Mouse (Mus musculus) neural tube, embryonic 13.5 days (tissue): ENCODE data around the gene Rtn4. TPM values are rescaled to one million over a fixed set of nuclear protein-coding genes. Genes with fewer than 3 reads are reported as not detected.
"Not testable (repeated sequence)": the region's sequence is repeated elsewhere in the genome, so short reads cannot be mapped to it uniquely, and the experiment has no call there.

Source experiments
- ATAC-seq: fragments of 200-750 bp; cut with Nextera tagmentation; 2 replicates; pipeline ENCODE4 v1.8.0; 2017; ENCODE audit warnings: low read depth, mild to moderate bottlenecking, moderate TSS enrichment, moderate library complexity
- H3K27ac ChIP-seq: fragments of 300-500 bp; sonication (generic); replicated peaks from 2 replicates; pipeline ENCODE4 v1.5.1; 2015; ENCODE audit warnings: moderate library complexity, mild to moderate bottlenecking, inconsistent platforms
- H3K27me3 ChIP-seq: fragments of 300-500 bp; sonication (generic); 2 replicates; pipeline ENCODE4 v1.6.1; 2015; ENCODE audit warnings: mild to moderate bottlenecking, inconsistent platforms
- H3K36me3 ChIP-seq: fragments of 300-500 bp; sonication (generic); 2 replicates; pipeline ENCODE4 v1.6.1; 2015; ENCODE audit warnings: mild to moderate bottlenecking, inconsistent platforms
- H3K4me1 ChIP-seq: fragments of 300-500 bp; sonication (generic); replicated peaks from 2 replicates; pipeline ENCODE4 v1.6.1; 2015; ENCODE audit warnings: inconsistent platforms
- H3K4me2 ChIP-seq: fragments of 300-500 bp; sonication (generic); 2 replicates; pipeline ENCODE4 v1.6.1; 2015; ENCODE audit warnings: inconsistent platforms, mild to moderate bottlenecking, moderate library complexity
- H3K4me3 ChIP-seq: fragments of 300-500 bp; sonication (generic); 2 replicates; pipeline ENCODE4 v1.5.1; 2015; ENCODE audit warnings: mild to moderate bottlenecking, inconsistent platforms
- H3K9ac ChIP-seq: fragments of 300-500 bp; sonication (generic); 2 replicates; pipeline ENCODE4 v1.6.1; 2015; ENCODE audit warnings: moderate library complexity, mild to moderate bottlenecking, inconsistent platforms
- H3K9me3 ChIP-seq: fragments of 300-500 bp; sonication (generic); 2 replicates; pipeline ENCODE4 v1.6.1; 2016; ENCODE audit warnings: inconsistent platforms
- WGBS: fragments of 180-500 bp; shearing (Covaris S2); methylation state at CpG from one replicate; pipeline ENCODE4 v1.1.7; 2015; 5-methylcytosine and 5-hydroxymethylcytosine counted together
- polyA plus RNA-seq: library from polyadenylated mRNA; unstranded; fragments of >200 nt; fragmentation: Nextera tagmentation; extraction: Ambion mirVana; gene quantifications from 2 replicates; pipeline ENCODE4 v1.2.1, GENCODE M21; 2015

Gene Rtn4
- polyA plus RNA-seq: 115 and 118 TPM in 2 replicates

DNA sequence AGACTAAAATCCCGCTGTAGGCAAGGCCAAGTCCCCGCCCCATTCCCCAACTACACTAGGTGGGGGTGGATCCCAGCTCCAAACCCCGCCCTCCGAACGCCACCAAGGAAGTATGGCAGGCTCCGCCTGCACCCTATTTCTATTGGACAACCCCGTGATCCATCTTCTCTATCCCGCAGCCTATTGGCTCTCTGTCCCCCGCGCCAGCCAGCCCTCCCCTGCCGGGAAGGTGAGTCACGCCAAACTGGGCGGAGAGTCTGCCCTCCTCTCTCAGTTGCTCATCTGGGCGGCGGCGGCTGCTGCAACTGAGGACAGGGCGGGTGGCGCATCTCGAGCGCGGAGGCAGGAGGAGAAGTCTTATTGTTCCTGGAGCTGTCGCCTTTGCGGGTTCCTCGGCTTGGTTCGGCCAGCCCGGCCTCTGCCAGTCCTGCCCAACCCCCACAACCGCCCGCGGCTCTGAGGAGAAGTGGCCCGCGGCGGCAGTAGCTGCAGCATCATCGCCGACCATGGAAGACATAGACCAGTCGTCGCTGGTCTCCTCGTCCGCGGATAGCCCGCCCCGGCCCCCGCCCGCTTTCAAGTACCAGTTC is at the start of gene Rtn4:
Rtn4 (plus strand) TSS at position 265 of the 590 bp plus-strand sequence.
- peak; percentile 98 for ATAC-seq
- peak within 1 kb of the TSS; percentile 97 for H3K4me3 ChIP-seq
- H3K4me2 ChIP-seq: peak within 1 kb of the TSS; percentile 71
- peak within 1 kb of the TSS; percentile 99 for H3K9ac ChIP-seq
- H3K36me3 ChIP-seq: peaks cover 4% of the 10 kb centered on the region; the same call in 1 of the 2 replicates
- peak within 1 kb of the TSS; percentile 99 for H3K27ac ChIP-seq
- WGBS: under 1% methylated on average over 43 of the region's 43 CpGs
- no peaks in the 10 kb centered on the region for H3K9me3 ChIP-seq
- H3K27me3 ChIP-seq: no peaks in the 10 kb centered on the region
- H3K4me1 ChIP-seq: peaks cover 25% of the 10 kb centered on the region

DNA sequence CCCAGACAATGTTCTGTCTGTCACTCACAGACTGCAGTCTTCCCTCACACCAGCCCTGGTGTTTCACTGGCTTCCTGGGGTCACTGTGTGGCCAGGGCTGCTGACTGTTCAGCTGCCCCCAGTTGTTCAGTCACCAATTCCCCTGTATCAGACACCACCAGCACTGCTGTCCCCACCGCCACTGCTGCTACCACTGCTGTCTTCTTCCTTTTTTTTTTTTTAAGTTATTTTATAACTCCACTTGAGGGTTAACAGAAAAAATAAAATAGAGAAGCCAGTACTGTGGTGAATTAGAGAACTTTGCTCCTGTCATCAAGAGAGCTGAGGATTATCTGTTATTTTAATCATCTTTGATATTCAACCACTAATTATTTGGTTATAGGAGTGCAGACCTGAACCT is 48.3 kb upstream of the Rtn4 start:
- H3K9me3 ChIP-seq: no peaks in the 10 kb centered on the region
- H3K4me3 ChIP-seq: no peak overlapping the region
- no peaks in the 10 kb centered on the region for H3K27me3 ChIP-seq
- H3K36me3 ChIP-seq: no peaks in the 10 kb centered on the region
- H3K9ac ChIP-seq: no peak overlapping the region
- no peak overlapping the region for H3K4me2 ChIP-seq
- no peaks in the 10 kb centered on the region for H3K4me1 ChIP-seq
- ATAC-seq: no peak
- H3K27ac ChIP-seq: no peak overlapping the region
- WGBS: 80% methylated on average over 1 of the region's 1 CpGs

DNA sequence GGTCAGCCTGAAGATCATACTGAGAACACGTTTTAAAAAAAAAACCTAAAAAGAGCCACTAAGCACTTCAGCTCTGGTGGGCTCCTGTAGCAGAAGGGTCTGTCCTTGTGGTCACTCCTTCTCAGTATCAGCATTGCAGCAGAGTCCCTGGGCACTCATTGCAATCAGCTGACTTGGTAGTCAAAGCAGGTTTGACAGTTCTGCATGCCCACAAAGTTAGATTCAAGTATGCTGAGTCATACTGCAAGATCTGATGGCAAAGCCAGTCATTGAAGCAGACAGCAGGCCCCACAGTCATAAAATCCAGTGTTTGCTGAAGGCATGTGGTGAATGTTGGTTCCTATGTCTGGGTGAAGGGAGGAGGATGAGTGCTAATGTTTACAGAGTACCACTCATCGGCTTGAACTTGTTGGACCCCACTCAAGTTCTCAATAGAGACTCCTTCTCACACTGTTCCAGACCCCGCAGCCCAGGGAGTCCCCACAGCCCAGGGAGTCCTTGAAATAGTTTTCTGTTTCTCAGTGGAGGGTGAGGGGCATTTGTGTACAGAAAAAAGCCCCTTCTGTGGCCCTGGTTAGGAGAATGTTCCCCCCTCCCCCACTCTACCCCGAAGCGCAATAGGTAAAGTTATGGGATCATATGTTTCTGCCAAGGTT is 47.2 kb upstream of the Rtn4 start:
- Histone ChIP-seq H3K27me3 (no peaks in the 10 kb centered on the region), H3K4me1 (no peaks in the 10 kb centered on the region), H3K4me3 (no peak overlapping the region), H3K4me2 (no peak overlapping the region), H3K9ac (no peak overlapping the region), H3K36me3 (no peaks in the 10 kb centered on the region), H3K9me3 (no peaks in the 10 kb centered on the region), H3K27ac (no peak overlapping the region)
- WGBS: 84% methylated on average over 5 of the region's 5 CpGs
- ATAC-seq: no peak

DNA sequence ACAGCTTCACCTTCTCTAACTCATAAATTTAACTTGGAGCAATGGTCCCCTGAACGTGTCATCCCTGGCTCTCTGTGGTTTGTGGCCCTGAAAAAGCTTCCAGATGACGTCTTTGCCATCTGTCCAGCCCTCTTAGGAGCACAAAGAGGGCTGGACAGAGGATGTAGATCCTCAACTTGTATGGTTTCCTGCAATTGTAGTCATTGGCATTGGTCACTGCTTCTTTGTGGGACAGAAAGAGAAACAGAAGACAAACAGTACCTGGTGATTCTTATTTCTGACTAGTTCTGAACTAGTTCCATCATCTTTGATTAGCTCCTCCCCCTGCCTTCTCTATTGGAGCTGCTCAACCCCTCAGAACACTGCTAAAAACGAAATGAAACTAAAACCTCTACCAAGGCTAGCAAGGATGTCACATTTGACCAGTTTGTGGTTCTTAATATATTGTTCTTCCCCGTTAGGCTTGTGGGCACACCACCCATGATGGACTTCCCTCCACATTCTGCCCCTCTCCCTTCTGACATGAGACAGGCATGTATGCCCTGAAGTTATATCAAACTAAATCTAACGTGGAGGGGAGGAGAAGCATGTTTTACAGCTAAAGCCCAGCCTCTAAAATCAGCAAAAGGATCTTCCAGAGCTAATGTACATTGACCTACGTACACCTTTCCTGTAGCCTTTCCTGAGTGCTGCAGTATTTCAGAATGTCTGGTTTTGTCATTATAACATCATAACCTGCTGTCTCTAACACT is 45.0 kb upstream of the Rtn4 start:
- no peak overlapping the region for H3K27ac ChIP-seq
- H3K9ac ChIP-seq: no peak overlapping the region
- no peaks in the 10 kb centered on the region for H3K36me3 ChIP-seq
- H3K4me3 ChIP-seq: no peak overlapping the region
- H3K4me1 ChIP-seq: no peaks in the 10 kb centered on the region
- H3K27me3 ChIP-seq: no peaks in the 10 kb centered on the region
- no peak for ATAC-seq
- H3K4me2 ChIP-seq: no peak overlapping the region
- H3K9me3 ChIP-seq: no peaks in the 10 kb centered on the region
- WGBS: 70% methylated on average over 6 of the region's 6 CpGs

DNA sequence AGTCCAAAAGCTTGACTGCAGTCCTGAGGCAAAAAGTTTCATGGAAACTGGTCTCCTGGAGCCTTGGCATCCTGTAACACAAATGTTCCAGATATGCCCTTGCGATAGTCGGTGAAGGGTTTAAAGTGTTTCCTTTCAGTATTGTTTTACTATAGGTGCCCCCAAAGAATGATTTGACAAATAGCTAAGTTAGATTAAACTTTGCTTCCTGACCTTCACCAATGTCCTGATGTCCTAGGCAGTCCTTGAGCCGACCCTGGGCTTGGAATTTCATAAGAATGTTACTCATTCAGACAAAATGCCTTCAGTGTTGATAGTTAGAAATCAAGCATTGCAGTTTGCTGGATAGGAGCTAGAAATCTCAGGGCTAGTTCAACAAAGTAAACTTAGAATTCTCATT is 37.4 kb upstream of the Rtn4 start:
- not testable (repeated sequence) for ATAC-seq, H3K4me2 ChIP-seq, H3K9ac ChIP-seq, H3K36me3 ChIP-seq, H3K27me3 ChIP-seq, H3K9me3 ChIP-seq, H3K27ac ChIP-seq, H3K4me1 ChIP-seq, H3K4me3 ChIP-seq
- WGBS: 92% methylated on average over 3 of the region's 3 CpGs

DNA sequence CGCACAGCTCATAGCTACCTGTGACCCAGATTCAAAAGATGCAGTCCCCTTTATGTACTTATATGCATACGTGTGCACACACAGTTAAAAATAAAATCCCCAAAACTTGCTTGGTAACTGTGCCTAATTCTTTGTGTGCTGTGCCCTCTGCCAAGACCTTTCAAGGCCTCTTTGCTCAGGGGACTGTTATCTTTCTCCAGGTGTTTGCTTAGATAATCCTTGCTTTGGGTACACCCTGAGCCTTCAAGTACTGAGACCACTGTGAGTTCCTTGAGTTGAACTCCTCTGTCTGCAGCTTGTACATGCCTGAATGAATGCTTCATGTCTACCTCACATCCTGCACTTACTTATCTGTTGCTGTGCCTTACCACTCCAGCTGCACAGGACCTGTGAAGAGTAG is 32.0 kb upstream of the Rtn4 start:
- no peak overlapping the region for H3K4me3 ChIP-seq
- no peaks in the 10 kb centered on the region for H3K27me3 ChIP-seq
- H3K9ac ChIP-seq: no peak overlapping the region
- no peaks in the 10 kb centered on the region for H3K9me3 ChIP-seq
- H3K27ac ChIP-seq: no peak overlapping the region
- no peaks in the 10 kb centered on the region for H3K4me1 ChIP-seq
- WGBS: 86% methylated on average over 2 of the region's 2 CpGs
- no peaks in the 10 kb centered on the region for H3K36me3 ChIP-seq
- H3K4me2 ChIP-seq: no peak overlapping the region
- no peak for ATAC-seq

DNA sequence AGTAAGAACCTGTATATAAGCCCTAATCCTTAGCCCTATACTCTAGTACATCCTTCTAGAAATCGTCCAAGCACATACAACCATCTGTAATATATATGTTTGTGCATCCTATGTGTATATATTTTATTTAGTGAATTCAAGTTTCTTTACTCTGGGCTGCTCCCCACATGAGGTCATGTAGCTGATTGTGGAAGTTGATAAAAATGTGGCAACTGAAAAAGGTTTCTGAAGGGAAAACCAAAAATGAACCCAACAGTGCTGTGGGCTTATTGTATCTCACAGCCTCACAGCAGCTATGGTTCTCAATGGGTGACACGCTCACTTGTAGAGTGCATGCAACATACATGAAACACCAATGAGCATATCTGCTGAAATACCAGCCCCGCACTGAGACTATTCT is 25.1 kb upstream of the Rtn4 start:
- 91% methylated on average over 3 of the region's 3 CpGs for WGBS
- no peak for ATAC-seq
- no peak overlapping the region for H3K9ac ChIP-seq

DNA sequence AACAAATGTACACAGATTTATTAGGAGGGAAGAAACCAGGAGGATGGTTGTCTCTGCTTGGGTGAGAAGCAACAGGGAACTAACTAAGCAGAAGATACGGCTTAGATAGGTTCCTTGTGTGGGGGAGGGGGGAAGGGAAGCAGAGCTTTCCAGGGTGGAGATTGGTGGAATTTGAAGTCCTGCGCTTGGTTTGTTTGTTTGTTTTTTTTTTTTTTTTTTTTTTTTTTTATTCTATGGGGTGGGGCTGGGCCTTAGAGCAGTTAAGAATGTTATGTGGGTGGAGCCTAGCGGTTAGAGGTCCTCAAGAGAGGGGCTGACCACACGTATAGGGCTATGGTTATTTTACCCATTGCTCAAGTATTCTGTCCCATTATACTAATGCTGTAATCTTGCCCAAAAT is 23.0 kb upstream of the Rtn4 start:
- H3K4me2 ChIP-seq: no peak overlapping the region
- ATAC-seq: no peak
- H3K4me3 ChIP-seq: no peak overlapping the region
- H3K27me3 ChIP-seq: no peaks in the 10 kb centered on the region
- no peaks in the 10 kb centered on the region for H3K36me3 ChIP-seq
- WGBS: 85% methylated on average over 4 of the region's 4 CpGs
- H3K4me1 ChIP-seq: no peaks in the 10 kb centered on the region
- H3K27ac ChIP-seq: no peak overlapping the region
- H3K9me3 ChIP-seq: no peaks in the 10 kb centered on the region
- no peak overlapping the region for H3K9ac ChIP-seq

More for the DNA sequence above, 25.1 kb upstream of the Rtn4 start:
- no peaks in the 10 kb centered on the region for H3K9me3 ChIP-seq
- H3K27me3 ChIP-seq: no peaks in the 10 kb centered on the region
- H3K4me3 ChIP-seq: no peak overlapping the region
- H3K4me1 ChIP-seq: no peaks in the 10 kb centered on the region
- H3K4me2 ChIP-seq: no peak overlapping the region
- H3K27ac ChIP-seq: no peak overlapping the region
- H3K36me3 ChIP-seq: no peaks in the 10 kb centered on the region

DNA sequence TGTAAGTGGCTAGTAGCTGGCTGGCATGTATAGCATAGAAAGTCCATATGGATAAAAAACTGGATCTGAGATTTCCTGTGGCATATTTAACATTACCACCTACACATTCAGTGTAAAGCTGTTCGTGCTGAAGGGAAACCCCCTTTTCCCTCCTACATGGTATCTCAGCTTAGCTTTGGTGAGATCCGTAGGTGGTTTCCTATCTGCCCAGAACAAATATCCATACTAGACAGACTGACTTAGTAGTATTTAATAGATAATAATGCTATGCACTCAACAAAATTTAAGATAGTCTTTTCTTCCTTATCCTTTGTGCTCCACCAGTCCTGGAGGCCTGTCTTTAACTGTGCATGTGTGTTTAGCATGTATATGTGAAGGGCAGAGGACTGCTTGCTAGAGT is 19.4 kb upstream of the Rtn4 start:
- no peak overlapping the region for H3K4me2 ChIP-seq
- WGBS: 87% methylated on average over 2 of the region's 2 CpGs
- H3K9ac ChIP-seq: no peak overlapping the region
- H3K36me3 ChIP-seq: no peaks in the 10 kb centered on the region
- no peaks in the 10 kb centered on the region for H3K9me3 ChIP-seq
- H3K27me3 ChIP-seq: no peaks in the 10 kb centered on the region
- no peaks in the 10 kb centered on the region for H3K4me1 ChIP-seq
- no peak overlapping the region for H3K27ac ChIP-seq
- no peak overlapping the region for H3K4me3 ChIP-seq
- ATAC-seq: no peak

DNA sequence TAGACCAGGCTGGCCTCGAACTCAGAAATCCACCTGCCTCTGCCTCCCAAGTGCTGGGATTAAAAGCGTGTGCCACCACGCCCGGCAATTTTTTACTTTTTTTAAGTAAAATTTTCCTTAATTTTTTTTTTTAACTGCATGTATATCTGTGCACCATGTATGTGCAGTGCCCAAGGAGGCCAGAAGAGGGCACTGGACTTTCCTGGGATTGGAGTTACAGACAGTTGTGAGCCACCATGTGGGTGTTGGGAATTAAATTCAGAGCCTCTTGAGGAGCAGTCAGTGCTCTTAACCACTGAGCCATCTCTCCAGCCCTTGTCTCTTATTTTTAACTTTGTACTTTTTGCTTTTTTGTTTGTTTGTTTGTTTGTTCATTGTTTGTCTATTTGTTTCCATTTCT is 16.0 kb upstream of the Rtn4 start:
- H3K27ac ChIP-seq: no peak overlapping the region
- H3K4me3 ChIP-seq: no peak overlapping the region
- no peak overlapping the region for H3K9ac ChIP-seq
- 98% methylated on average over 4 of the region's 4 CpGs for WGBS
- no peaks in the 10 kb centered on the region for H3K27me3 ChIP-seq
- H3K9me3 ChIP-seq: no peaks in the 10 kb centered on the region
- no peaks in the 10 kb centered on the region for H3K4me1 ChIP-seq
- H3K36me3 ChIP-seq: no peaks in the 10 kb centered on the region
- H3K4me2 ChIP-seq: no peak overlapping the region
- no peak for ATAC-seq

DNA sequence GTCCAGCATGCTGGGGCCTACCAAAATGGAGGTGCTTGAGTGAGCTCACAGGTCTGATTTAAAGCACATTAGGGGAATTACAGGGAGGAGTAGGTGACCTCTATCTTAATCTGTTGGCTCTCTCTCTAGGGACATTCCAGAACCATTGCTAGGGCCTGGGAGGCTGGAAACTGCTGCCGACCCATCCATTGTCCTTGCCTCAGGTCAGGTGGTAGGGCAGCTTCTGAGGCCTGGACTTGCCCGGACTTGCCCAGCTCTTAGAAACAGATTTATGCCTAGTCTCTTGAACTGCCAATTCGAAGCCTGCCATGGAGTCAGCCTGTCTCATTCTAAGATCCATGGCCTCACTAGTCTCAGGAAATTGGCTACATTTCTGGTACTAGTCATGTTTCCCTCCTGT is 12.8 kb upstream of the Rtn4 start:
- Histone ChIP-seq H3K9me3 (no peaks in the 10 kb centered on the region), H3K27ac (no peak overlapping the region), H3K9ac (no peak overlapping the region), H3K4me2 (no peak overlapping the region), H3K36me3 (no peaks in the 10 kb centered on the region), H3K4me1 (no peaks in the 10 kb centered on the region), H3K4me3 (no peak overlapping the region), H3K27me3 (no peaks in the 10 kb centered on the region)
- ATAC-seq: no peak
- whole genome bisulfite sequencing: 75% methylated on average over 3 of the region's 3 CpGs

DNA sequence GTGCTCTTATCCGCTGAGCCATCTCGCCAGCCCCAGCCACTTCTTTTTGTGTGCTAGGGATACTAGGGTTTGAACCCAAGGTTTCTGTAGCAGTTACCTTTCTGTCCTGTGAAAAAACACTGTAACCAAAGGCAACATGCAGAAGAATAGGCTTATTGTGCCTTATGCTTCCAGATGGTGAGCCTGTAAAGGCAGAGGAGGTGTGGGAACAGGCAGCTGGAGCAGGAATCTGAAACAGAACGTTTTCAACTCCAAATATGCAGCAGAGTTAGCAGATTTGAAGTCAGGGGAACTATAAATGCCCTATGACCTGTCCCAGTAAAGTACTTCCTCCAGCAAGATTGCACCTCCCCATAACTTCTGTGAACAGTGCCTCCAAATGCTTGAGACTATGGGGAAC is 12.0 kb upstream of the Rtn4 start:
- WGBS: 86% methylated on average over 3 of the region's 3 CpGs

More for the DNA sequence above, 12.0 kb upstream of the Rtn4 start:
- Histone ChIP-seq H3K9ac (no peak overlapping the region), H3K4me1 (no peaks in the 10 kb centered on the region), H3K27ac (no peak overlapping the region), H3K27me3 (no peaks in the 10 kb centered on the region), H3K4me3 (no peak overlapping the region), H3K9me3 (no peaks in the 10 kb centered on the region), H3K4me2 (no peak overlapping the region), H3K36me3 (no peaks in the 10 kb centered on the region)
- no peak for ATAC-seq
